Mouse (Mus musculus) CD8-positive naive resting alpha-beta T cell, adult 2 months (primary cell): ENCODE results near the gene Plekha5.
"Not testable (repeated sequence)": the region's sequence is repeated elsewhere in the genome, so short reads cannot be mapped to it uniquely, and the experiment has no call there.

Experiments used
- DNase-seq, 2 experiments: peaks; one replicate each; pipeline ENCODE4 v3.0.0; 2022; ENCODE audit warnings: low read depth in 2 of 2, low spot score in 2 of 2

The Plekha5 gene

DNA sequence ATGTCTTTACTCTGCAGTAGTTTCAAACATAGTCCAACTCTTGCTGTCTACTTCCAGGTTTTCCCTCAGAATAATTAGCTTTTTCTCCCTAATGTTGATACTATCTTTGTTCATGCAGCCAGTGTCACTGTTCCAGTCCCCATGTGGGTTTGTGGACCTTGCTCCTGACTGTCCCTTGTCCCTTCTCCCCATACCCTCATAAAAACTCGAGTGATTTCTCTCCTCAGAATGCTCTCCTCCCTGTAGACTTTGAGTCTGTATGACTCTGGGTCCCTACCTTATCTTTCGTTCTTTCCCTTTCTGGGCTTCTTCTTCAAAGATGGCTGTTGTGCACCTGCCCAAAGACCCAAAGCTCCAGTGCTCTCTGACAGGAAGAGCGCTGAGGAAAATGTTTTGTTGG lies 64.8 kb downstream of the Plekha5 start:
- no peak for DNase-seq

DNA sequence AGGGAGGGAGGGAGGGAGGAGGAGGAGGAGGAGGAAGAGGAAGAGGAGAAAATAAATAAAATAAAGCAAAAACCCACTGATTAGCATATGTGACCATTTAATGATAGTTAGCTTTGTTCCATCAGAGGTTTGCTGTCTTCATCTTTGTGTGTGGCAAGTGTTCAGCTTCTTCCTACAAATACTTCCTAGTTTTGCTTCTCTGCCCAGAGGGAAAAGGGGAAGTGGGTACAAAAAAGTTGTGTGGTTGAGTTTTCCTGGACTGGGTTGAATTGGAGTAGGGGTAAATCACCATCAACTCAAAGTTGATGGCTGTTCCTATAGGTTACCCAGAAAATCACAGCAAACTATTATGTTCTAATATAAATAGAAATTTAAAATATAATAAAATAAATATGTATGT lies 65.7 kb downstream of the Plekha5 start:
- no peak for DNase-seq

DNA sequence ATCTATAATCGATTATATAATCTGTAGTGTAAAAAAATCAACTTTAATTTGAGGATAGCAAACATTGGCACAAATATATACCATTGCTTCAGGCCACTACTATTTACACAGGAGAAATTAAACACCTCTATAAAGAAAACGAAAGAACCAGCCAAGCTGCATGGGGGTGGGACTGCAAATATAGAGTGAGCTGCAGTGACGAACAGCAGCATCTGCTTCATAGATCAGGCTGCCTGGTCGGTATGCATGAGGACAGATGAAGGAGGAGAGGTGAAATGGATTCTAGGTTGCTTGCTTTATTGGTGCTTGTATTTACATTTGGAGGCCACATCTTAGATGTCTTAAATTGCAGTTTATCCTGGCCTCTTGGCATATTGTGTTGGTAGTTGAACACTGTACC lies 66.4 kb downstream of the Plekha5 start:
- no peak for DNase-seq

DNA sequence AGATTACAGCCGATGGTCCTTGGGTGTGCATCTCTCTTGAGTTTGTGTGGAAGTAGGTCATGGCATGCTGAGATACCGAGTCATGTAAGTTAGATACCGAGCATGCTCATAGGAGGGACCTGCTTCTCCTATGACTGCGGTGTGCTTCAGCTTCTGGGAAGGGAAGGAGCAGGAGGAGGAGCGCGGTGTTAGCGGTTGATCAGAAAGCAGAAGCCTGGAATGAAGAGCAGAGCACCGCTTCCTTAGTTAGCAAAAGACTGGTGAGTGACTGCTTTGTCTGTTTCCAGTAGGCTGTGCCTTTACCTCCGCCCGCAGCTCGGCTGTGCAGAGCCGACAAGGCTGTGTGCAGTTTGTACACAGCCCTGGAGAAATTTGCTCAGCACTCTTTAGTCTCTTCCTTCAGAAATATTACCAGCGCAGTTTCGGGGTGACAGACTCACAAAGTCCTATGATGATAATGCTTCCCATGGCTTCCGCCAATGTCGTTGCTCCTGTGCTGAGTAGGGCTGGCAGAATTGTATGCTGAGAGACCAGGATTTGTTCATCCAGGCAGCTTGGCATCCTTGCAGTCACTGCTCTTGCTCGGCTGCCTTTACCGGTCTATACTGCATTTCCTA lies 67.2 kb downstream of the Plekha5 start:
- no peak for DNase-seq

DNA sequence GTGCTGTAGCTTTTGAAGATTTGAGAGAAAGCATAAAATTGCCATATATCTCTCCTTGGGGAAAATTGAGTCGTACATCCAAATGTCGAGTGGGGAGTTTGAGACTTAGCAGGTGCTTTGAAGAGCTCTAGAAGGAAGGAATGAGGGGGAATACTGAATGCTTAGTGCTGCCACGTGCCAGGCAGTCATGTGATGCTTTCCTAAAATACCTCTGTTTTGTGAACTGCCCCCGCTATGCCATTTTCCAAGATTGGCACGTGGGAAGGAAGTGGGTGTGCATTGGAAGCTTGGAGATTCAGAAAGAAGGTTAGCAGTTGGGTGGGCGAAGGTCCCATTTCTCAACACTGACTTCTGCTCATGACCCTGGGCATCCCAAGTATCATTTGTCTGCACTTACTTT lies 68.2 kb downstream of the Plekha5 start:
- DNase-seq = no peak

DNA sequence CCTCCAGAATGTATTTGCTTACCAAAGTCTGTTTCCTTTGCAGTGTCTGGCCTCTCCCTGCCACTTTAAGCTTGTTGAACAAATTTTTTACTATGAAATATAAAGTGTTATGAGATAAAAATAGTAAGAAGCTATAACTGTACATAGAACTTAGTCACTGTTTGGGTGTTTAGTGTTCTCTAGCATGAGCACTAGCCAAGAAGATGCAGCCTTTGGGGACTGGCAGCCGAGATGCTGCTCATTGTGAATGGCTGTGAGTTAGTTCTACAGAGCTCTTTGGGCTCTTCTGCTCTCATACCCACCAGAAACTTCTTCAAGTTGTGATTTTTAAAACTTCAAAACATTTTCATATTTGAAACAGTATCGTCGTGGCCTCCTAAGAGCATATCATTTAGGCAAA lies 74.2 kb downstream of the Plekha5 start:
- no peak for DNase-seq

DNA sequence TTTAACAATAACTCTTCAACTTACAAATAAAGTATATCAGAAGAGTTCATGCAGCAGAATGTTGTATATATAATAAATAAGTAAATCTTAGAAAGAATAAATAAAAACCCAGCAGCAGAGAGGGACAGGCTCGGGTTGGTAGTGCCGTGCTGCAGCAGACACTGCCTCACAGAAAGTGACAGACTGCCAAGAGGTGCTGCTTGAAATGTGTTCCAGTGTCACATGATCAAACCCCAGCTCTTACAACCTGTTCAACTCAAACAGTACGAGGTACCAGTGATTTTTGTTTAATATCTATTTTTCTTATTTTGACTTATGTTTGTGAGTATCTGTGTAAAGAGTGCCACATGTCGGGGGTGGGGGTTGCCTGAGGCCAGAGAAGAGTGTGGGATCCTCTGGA lies 75.1 kb downstream of the Plekha5 start:
- DNase-seq = no peak

DNA sequence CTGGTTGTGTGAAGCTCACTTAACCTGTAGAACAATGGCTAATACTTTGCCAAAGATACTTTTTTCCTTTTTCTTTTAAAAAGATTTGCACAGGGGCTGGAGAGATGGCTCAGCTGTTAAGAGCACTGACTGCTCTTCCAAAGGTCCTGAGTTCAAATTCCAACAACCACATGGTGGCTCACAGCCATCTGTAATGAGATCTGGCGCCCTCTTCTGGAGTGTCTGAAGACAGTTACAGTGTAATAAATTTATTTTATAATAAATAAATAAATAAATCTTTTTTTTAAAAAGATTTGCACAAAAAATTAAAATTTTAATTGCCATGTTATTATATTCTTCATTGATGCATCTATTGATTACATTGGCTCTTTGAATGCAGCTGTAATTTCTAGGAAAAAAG lies 77.0 kb downstream of the Plekha5 start:
- DNase-seq = not testable (repeated sequence)

DNA sequence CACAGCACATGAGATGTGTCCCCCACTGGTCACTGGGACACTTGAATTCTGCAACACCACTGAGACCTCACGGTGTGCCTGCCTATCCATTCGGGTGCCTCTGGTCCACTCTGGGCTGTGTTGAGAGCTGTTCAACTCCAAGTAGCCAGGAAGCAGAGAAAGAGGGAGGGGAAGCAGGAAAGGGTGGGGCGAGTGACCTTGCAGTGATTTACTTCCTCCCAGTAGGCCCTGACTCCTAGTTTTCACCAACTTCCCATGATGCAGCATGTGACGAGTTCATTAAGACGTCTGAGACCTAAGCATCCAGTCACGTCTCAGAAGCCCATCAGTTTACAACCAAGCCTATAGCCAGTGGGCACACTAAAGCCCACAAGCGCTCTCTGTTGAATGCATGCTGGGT lies 78.0 kb downstream of the Plekha5 start:
- DNase-seq = no peak

DNA sequence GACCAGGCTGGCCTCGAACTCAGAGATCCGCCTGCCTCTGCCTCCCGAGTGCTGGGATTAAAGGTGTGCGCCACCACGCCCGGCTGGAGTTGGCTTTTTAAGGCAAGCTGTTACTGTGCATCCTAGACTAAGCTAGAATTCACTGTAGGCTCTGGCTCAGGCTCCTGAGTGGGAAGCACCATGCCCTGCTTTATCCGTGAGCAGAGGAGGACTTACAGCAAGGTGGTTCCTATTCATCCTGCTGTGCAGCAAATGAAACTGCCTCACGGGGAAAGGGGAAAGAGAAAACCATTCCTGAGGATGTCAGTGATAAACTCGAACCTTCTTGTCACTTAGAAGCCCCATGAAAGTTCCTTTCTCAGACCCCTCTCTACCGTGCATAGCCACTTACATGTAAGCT lies 80.9 kb downstream of the Plekha5 start:
- DNase-seq = no peak

DNA sequence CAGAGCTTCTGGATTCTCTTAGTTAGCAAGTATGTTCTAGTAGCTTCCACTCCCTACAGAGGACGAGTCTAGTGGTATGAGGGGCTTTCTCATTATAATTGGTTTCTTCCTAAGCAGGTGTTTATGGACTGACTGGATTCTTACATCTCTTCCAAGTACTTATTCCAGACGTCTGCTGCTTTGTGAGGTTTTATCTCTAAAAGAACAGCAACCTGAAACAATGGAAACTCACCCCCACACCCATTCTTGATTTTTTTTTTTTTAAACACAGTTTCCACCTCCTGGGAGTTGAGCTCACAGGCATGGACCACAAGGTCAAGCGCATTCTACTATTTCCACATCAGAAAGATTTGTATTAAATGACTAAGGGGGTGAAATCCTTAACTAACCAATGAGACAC lies 83.8 kb downstream of the Plekha5 start:
- DNase-seq = no peak

DNA sequence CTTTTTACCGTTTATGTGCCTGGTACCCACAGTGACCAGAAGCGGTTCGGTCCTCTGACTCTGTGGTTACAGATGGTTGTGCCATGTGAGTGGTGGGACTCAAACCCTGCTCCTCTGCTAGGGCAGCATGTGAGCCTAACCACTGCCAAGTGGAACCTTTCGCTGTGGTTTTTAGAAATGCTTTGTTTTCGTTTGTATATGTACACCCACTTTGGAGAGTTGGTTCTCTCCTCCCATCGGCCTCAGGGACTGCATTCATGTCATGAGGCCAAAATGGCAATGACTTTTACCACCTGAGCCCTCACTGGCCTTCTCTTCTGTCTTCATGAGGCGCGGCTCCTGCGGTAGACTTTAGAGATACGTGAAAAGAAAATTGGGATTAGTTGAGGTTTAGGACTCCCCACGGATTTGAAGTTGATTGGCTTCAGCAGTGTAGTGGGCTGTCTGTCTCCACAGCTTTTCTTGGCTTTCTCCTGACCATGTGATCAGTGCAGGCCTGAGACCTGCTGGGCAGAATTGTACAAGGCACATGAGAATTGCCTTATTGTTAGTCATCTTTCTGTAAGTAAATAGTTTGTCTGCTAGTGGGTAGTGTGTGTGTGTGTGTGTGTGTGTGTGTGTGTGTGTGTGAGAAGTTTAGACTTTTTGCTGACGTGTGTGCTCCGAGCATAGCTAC lies 84.8 kb downstream of the Plekha5 start:
- no peak for DNase-seq

DNA sequence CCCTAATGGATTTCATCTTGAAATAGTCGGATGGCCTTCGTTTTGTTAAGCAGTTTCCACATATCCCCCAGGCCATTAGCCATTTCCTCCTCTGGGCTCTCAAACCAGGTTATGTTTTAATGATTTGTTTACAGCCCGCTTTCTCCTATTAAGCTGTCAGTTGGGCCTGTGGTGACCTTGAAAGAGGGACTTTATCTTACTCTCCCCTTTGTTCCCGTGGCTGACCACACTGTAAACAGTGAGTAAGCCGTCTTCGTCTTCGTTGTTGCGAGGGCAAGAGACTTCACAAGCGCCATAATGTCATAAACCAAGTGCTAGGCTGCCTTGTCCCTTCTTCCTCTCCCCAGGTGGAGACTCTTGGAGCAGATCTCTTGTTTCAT lies 85.3 kb downstream of the Plekha5 start:
- no peak for DNase-seq

DNA sequence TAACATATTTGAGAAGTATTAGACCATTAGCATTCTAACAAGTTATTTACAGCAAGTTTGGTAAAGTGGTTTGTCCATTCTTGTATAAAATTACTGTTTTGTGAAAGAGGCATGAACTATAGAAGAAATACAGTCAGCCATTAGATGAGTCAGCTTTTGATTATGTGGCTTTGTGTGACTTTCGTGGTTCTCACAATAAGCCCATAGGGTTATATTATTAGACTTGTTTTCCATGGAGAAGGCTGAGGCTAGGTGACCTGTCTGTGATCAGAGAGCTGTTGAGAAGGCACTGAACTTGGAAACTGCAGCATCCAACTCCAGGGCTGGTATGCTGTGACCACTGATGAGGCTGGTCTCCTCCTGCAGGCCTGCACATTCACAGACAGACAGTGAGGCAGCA lies 88.2 kb downstream of the Plekha5 start:
- DNase-seq = no peak

DNA sequence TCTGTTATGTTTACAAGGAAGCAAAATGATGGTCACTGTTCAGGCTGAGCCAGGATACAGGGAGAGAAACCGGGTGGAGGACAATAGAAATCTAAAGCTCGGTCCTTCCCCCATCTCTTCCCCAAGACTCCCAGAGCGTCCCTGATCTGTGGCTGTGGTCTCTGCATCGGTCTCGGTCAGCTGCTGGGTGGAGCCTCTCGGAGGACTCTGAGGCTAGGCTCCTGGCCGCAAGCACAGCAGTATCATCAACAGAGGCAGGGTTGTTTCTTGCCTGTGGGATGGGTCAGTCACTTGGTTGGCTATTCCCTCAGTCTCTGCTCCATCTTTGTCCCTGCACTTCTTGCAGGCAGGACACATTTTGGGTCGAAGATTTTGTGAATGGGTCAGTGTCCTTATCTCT lies 88.6 kb downstream of the Plekha5 start:
- no peak for DNase-seq

DNA sequence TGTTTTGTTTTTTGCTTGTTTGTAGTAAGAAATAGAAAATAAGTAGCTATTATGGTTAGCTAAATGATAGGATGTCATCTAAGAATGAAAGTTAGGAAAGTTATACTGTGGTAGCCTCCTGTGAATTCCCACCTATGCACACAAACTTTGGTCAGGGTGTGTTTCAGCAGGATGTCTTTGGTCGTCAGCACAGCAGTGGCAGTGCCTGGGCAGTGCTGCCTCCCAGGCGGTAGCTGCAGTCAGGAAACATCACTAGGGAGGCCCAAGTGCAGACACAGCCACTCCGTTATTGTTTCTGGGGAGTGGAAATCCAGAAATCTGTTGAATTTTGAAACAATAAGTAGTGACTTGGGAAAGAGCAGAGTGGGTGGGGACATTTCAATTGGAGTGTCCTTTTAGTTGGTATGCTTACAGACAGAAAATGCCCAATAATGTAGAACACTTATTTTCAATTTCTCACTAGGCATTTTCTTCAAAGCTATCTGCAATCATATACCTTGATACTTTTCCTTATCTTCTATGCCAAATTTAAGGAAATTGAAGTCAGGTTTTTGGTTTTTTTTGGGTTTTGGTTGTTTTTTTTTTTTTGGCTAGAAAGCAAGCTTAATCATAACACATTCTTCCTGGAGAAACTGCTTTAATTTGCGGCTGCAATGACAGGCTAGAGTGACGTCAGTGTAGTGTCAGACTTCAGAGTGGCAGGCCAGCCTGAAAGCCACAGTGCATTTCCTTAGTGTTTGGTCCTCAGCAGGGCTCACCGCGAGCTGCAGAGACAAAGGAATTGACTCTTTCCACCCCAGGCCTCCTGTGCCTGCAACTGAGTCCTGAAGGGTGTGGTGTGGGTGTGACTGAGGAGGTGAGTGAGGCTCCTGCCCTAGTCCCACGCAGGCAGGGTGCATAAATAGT lies 90.6 kb downstream of the Plekha5 start:
- DNase-seq = peak; percentile 71 to 75

DNA sequence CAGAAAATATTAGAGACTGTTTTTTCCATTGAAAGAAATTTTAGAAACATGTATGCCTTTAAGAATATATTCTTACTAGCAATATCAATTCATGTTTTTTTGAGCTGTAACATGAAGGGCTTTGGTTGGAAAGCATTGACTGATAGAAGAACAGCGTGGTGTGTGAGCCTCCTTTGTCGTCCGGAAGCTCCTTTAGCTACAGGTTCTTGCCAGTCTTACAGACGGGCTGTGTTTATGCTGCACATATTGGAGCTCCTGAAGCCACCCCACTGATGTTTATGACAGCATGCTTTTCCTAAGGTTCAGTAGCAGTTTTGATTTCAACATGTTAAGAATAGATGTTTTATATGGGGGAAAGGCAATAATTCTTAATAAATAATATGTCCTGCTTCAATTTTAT lies 91.7 kb downstream of the Plekha5 start:
- no peak for DNase-seq

DNA sequence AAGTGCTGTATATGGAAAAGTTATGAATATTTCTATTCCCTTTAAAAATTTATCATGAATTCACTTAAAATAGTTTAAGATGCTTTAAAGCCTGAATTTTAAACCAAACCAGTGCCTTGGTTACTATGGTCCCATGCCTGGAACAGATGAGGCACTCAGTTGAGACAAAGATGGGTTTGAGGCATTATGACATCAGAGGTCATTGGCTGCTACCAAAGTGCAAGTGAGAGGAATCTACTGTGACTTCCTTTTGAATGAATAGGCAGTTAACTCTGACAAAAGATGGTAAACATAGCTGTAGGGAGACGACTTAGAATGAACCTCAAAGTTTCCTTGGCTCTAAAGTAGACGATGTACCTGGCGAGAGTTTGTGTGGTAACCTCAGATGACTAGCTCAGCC lies 92.3 kb downstream of the Plekha5 start:
- DNase-seq = no peak

DNA sequence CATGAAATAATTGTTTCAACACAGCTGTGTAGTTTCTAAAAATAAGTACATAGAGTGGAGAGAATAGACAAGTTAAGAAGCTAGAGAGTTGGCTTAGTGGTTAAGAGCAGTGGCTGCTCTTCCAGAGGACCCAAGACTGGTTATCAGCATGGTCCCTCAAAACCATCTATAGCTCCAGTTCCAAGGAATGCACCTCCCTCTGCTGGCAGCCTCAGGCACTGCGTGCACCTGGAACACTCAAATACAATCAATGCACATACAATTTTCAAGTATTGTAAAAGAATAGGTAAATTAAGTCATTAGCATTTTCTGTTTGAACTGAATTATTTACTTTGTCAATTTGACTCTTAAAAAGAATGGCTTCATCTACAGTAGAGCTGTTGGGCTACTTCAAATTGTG lies 93.3 kb downstream of the Plekha5 start:
- DNase-seq = peak; percentile 35 to 68

DNA sequence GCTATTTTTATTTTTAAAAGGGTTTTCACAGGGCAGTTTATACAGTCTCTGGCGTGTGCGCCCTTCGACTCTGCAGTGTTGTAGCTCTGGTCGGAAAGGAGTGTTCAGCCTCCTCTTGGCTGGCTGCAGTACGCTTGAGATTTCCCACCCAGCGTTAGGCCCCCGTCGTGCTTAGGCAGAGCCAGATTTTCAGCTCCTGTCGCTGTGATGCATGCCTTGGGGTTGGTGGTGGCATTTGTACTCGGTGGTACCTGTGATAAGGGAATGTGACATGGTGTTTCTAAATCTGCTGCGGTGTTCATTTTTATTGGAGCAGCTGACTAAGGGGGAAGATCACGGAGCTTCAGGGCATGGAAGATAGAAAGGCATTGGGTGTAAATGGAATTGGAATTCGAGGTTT lies 95.2 kb downstream of the Plekha5 start:
- no peak for DNase-seq

DNA sequence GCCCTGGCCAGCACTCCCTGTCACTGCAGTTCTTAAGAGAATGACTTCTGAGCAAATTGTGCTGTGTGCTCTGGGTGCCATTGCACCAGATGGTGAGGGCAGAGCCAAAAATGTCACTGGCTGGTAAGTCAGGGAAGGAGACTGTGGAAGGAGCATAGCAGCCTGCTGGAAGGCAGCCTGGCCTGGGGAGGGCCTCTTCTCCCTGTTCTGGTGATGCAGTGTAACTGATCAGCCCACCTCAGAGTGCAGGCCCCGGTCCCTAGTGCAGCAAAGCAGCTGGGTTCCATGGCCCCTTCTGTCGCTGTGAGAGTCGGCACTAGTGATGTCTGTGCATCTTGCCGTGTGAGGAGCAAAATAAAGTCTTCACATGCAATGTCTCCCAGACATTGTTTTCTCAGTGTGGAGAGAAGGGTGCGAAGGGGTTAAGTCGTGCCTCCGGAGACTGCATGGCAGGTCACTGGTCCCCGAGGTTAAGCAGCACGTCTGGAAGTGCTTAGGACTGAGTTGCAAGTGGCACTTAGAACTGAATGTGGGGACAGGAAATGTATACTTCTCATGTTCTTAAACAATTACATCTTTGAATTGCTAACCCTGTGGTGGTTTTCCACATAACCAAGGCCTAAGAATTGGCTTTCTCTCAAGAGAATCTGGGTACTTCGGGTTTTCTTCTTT lies 95.8 kb downstream of the Plekha5 start:
- no peak for DNase-seq

DNA sequence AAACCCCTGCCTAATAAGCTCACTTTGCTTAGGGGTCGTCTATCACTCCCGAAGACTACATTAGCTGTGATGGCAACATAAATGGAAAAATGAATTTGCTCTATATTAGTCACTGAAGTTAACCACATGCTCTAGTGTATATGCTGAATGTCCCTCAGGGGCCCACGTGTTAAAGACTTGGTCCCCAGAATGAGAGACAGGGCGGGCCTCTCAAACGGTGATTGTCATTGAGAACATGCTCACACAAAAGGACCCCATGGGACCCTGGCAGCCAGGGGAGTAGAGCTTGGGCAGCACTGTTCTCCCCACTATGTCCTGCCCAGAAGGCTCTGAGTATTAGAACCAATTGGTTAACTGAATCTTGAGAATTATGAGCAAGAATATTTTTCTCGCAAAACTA lies 97.1 kb downstream of the Plekha5 start:
- DNase-seq = no peak
